Mouse (Mus musculus) megakaryocyte, embryonic 14.5 days (primary cell): ENCODE data around the gene Nxpe5.

Experiments
- FLI1 ChIP-seq: IDR thresholded peaks from 2 replicates; pipeline ENCODE4 v1.6.1; 2012; ENCODE audit warnings: low read length, inconsistent platforms, mixed read lengths
- GATA1 ChIP-seq: IDR thresholded peaks from 3 replicates; pipeline ENCODE4 v1.6.1; 2012; ENCODE audit warnings: mixed read lengths, low read length, inconsistent platforms, borderline replicate concordance

DNA sequence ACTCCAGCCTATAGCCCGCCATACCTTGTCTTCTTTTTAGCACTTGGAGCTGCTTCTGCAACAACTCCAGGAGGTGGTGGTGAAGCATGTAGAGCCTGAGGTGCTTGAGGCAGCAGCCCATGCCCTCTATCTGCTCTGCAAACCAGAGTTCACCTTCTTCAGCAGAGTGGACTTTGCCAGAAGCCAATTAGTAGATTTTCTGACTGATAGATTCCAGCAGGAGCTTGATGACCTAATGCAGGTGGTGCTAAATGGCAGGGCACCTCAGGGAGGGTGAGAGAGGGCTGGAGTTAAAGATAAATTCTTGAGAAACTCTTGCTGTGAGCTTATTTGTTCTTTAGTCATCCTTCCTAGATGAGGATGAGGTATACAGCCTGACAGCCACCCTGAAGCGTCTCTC is 73.9 kb downstream of the Nxpe5 start:
- TF ChIP-seq GATA1 (no peak), FLI1 (no peak)
